Comparison of ENCODE assay signal across 25 mouse cellular contexts in the genomic region with DNA sequence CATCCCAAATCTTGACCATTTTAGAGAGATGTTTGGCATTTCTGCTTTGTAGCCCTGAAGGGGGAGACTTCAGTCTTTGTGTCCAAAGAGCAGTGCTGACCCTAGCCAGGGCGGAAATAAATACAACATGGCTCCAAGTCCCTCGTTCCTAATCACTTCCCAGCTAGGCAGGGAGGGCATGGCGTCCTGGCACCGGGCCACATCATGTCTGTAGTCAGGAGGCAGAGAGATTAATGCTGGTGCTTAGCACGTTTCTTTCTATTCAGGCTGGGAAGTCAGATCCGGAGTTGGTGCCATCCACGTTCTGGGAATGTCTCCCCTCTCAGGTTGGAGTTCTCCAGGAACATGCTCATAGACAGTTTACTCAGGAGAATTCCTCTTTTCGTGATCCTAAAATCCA.
DNase-seq lines count a peak whose midpoint lies in the region; ATAC-seq and TF ChIP-seq lines count a peak whose summit lies in the region.
"Had no signal": no experiment of that assay in that cellular context is flagged by ENCODE, and none has a peak within 500 bp of the region (broad histone marks: within the 10 kb centered on the region; RNA-seq: fewer than 3 reads in every experiment).

No protein-coding gene starts in this region.

- ATAC-seq in kidney, embryonic 14.5 days (ENCODE audit: low FRiP score, low TSS enrichment), result no peak
- ATAC-seq in stomach, postnatal 0 days (ENCODE audit: low FRiP score, low TSS enrichment), result no peak
- ATAC-seq: CD4-positive, CD25-positive, alpha-beta regulatory T cell, adult 4 months; forebrain, embryonic 16.5 days; liver, embryonic 12.5 days; liver, postnatal 0 days had no signal

- H3K36me3 ChIP-seq in kidney, embryonic 14.5 days (ENCODE audit: control insufficient read depth, insufficient read depth, low read length), result no peaks in the 10 kb centered on the region
- no peaks in the 10 kb centered on the region for H3K36me3 ChIP-seq in stomach, postnatal 0 days (ENCODE audit: control insufficient read depth, insufficient read depth, low read length)
- H3K36me3 ChIP-seq: heart, embryonic 12.5 days; hindbrain, embryonic 15.5 days; liver, embryonic 12.5 days had no signal

- H3K9me3 ChIP-seq in kidney, embryonic 14.5 days (ENCODE audit: control insufficient read depth, low read length), result no peaks in the 10 kb centered on the region
- no peaks in the 10 kb centered on the region for H3K9me3 ChIP-seq in stomach, postnatal 0 days (ENCODE audit: control insufficient read depth, low read length)
- H3K9me3 ChIP-seq: heart, embryonic 12.5 days; hindbrain, embryonic 15.5 days had no signal

- H3K4me3 ChIP-seq in kidney, embryonic 14.5 days (ENCODE audit: low read length), result no peak overlapping the region
- H3K4me3 ChIP-seq in lung, adult 2 months (replicated peaks; ENCODE audit: extremely low read depth, low read depth, low read length), result no peak overlapping the region
- H3K4me3 ChIP-seq in stomach, postnatal 0 days (ENCODE audit: low read depth, low read length), result no peak overlapping the region
- H3K4me3 ChIP-seq: erythroblast, embryonic 14.5 days; gastrocnemius, adult 2 months; heart, embryonic 12.5 days; hindbrain, embryonic 15.5 days; layer of hippocampus, adult 2 months; left cerebral cortex, adult 2 months; liver, embryonic 12.5 days had no signal

- no peak overlapping the region for H3K4me2 ChIP-seq in kidney, embryonic 14.5 days (replicated peaks; ENCODE audit: low read depth, low read length)
- no peak overlapping the region for H3K4me2 ChIP-seq in stomach, postnatal 0 days (replicated peaks; ENCODE audit: low read depth)
- H3K4me2 ChIP-seq: heart, embryonic 12.5 days; hindbrain, embryonic 15.5 days; liver, embryonic 12.5 days had no signal

- peaks cover 23% of the 10 kb centered on the region for H3K4me1 ChIP-seq in kidney, embryonic 14.5 days (ENCODE audit: control insufficient read depth, insufficient read depth, low read length)
- H3K4me1 ChIP-seq in lung, adult 2 months (ENCODE audit: control insufficient read depth, insufficient read depth, low read length), result no peaks in the 10 kb centered on the region
- no peaks in the 10 kb centered on the region for H3K4me1 ChIP-seq in stomach, postnatal 0 days (replicated peaks; ENCODE audit: control insufficient read depth, insufficient read depth)

- WGBS in kidney, embryonic 14.5 days, result 77% methylated on average over 8 of the region's 8 CpGs
- WGBS in lung, adult 2 months, result 47% methylated on average over 8 of the region's 8 CpGs
- WGBS in stomach, postnatal 0 days, result 58% methylated on average over 8 of the region's 8 CpGs

- no peak overlapping the region for H3K9ac ChIP-seq in kidney, embryonic 14.5 days (ENCODE audit: low read depth, low read length)
- H3K9ac ChIP-seq in stomach, postnatal 0 days (ENCODE audit: low read length), result no peak overlapping the region
- H3K9ac ChIP-seq: heart, embryonic 12.5 days; hindbrain, embryonic 15.5 days; liver, embryonic 12.5 days; liver, postnatal 0 days had no signal

- no peaks in the 10 kb centered on the region for H3K27me3 ChIP-seq in kidney, embryonic 14.5 days (ENCODE audit: control insufficient read depth, insufficient read depth, low read length)
- no peaks in the 10 kb centered on the region for H3K27me3 ChIP-seq in stomach, postnatal 0 days (ENCODE audit: control insufficient read depth, insufficient read depth, low read length)
- H3K27me3 ChIP-seq: heart, embryonic 12.5 days; hindbrain, embryonic 15.5 days; liver, embryonic 12.5 days had no signal

- no peak overlapping the region for H3K27ac ChIP-seq in kidney, embryonic 14.5 days (ENCODE audit: low read depth, low read length)
- H3K27ac ChIP-seq in stomach, postnatal 0 days (replicated peaks), result no peak overlapping the region
- H3K27ac ChIP-seq: gastrocnemius, adult 2 months; hindbrain, embryonic 15.5 days; layer of hippocampus, adult 2 months; left cerebral cortex, adult 2 months; liver, embryonic 12.5 days had no signal

- DNase-seq in adrenal gland, postnatal 36 days, result peak; percentile 11
- DNase-seq in adrenal gland, adult 2 months, result no peak
- DNase-seq in kidney, postnatal 10 days, result peak; percentile 40
- DNase-seq in lung, postnatal 10 days, result peak; percentile 19
- no peak for DNase-seq in lung, adult 2 months
- DNase-seq in stomach, postnatal 0 days (ENCODE audit: low spot score), result peak; percentile 16
- DNase-seq: cerebellum, adult 9-11 months; gastrocnemius, adult 2 months; gastrocnemius, postnatal 36 days; heart, adult 18-20 months; kidney, adult 8-10 months; liver, postnatal 0 days; midbrain, embryonic 14.5 days; spleen, adult 18-20 months; thymus, adult 2 months; thymus, postnatal 36 days had no signal

- TF ChIP-seq EP300 in stomach, postnatal 0 days (optimal IDR thresholded peaks at IDR 0.05), result no peak

- no peak for TF ChIP-seq CTCF in lung, adult 2 months (IDR thresholded peaks at IDR 0.05; ENCODE audit: insufficient read depth, low read length)
- no peak for TF ChIP-seq CTCF in stomach, postnatal 0 days (IDR thresholded peaks at IDR 0.05; ENCODE audit: low read depth)

- no peak for TF ChIP-seq POLR2A in lung, adult 2 months (IDR thresholded peaks at IDR 0.05; ENCODE audit: borderline replicate concordance, extremely low read depth, low read depth, low read length)

Comparison
In these comparisons a context has a peak if more than half of its experiments do, and no peak if none do; other contexts are left out.
1. DNase-seq: peak in adrenal gland, postnatal 36 days (2 of 2), kidney, postnatal 10 days (single experiment), lung, postnatal 10 days (single experiment) and stomach, postnatal 0 days (single experiment); none in adrenal gland, adult 2 months (single experiment) and lung, adult 2 months (single experiment).